Mouse (Mus musculus) liver, embryonic 16.5 days (tissue): ENCODE measurements at regions not wholly inside any gene's neighbourhood (a gene's known extent, or its start where the extent isn't known, plus 50 kb on each side); places are given as distances from the start of the nearest gene placed in this dataset.

Source experiments
- ATAC-seq: fragments of 200-750 bp; cut with Nextera tagmentation; 2 replicates; pipeline ENCODE4 v1.8.0; 2017; ENCODE audit warnings: low read depth, mild to moderate bottlenecking, moderate number of reproducible peaks, moderate library complexity
- H3K27ac ChIP-seq: fragments of 300-500 bp; sonication (generic); 2 replicates; pipeline ENCODE4 v1.5.1; 2014; ENCODE audit warnings: mild to moderate bottlenecking, low read length
- H3K27me3 ChIP-seq: fragments of 300-500 bp; sonication (generic); 2 replicates; pipeline ENCODE4 v1.6.1; 2014; ENCODE audit warnings: low read depth, low read length, mixed read lengths; ENCODE audit not compliant: control insufficient read depth, insufficient read depth
- H3K36me3 ChIP-seq: fragments of 300-500 bp; sonication (generic); 2 replicates; pipeline ENCODE4 v1.6.1; 2014; ENCODE audit warnings: mild to moderate bottlenecking; ENCODE audit not compliant: control insufficient read depth, insufficient read depth
- H3K4me1 ChIP-seq: fragments of 300-500 bp; sonication (generic); 2 replicates; pipeline ENCODE4 v1.6.1; 2014; ENCODE audit warnings: low read depth, low read length, mixed read lengths; ENCODE audit not compliant: control insufficient read depth
- H3K4me2 ChIP-seq: fragments of 300-500 bp; sonication (generic); 2 replicates; pipeline ENCODE4 v1.6.1; 2014; ENCODE audit warnings: low read depth, low read length, mixed read lengths
- H3K4me3 ChIP-seq: fragments of 300-500 bp; sonication (generic); 2 replicates; pipeline ENCODE4 v1.5.1; 2014; ENCODE audit warnings: low read depth, mild to moderate bottlenecking, low read length
- H3K9ac ChIP-seq: fragments of 300-500 bp; sonication (generic); 2 replicates; pipeline ENCODE4 v1.6.1; 2014; ENCODE audit warnings: low read depth, low read length
- H3K9me3 ChIP-seq: fragments of 300-500 bp; sonication (generic); replicated peaks from 2 replicates; pipeline ENCODE4 v1.6.1; 2016; ENCODE audit warnings: low read length; ENCODE audit not compliant: control insufficient read depth
- WGBS: fragments of 180-500 bp; shearing (Covaris S2); extraction: QIAGEN DNeasy Blood & Tissue Kit; methylation state at CpG from one replicate; pipeline ENCODE4 v1.1.7; 2014; ENCODE audit not compliant: insufficient replicate concordance; 5-methylcytosine and 5-hydroxymethylcytosine counted together

GRCm38 (mm10) chr13:103683169-103683568 lies 91.2 kb downstream of the Srek1 start:
- Histone ChIP-seq H3K4me2 (no peak overlapping the region), H3K27ac (no peak overlapping the region), H3K4me1 (no peaks in the 10 kb centered on the region), H3K9ac (no peak overlapping the region), H3K36me3 (no peaks in the 10 kb centered on the region), H3K27me3 (no peaks in the 10 kb centered on the region), H3K4me3 (no peak overlapping the region), H3K9me3 (no peaks in the 10 kb centered on the region)
- ATAC-seq: no peak
- WGBS: 63% methylated on average over 9 of the region's 9 CpGs

GRCm38 (mm10) chr13:103680740-103681139 lies 93.7 kb downstream of the Srek1 start:
- Histone ChIP-seq H3K4me2 (no peak overlapping the region), H3K9me3 (no peaks in the 10 kb centered on the region), H3K27ac (no peak overlapping the region), H3K4me3 (no peak overlapping the region), H3K36me3 (no peaks in the 10 kb centered on the region), H3K27me3 (no peaks in the 10 kb centered on the region), H3K4me1 (no peaks in the 10 kb centered on the region), H3K9ac (no peak overlapping the region)
- ATAC-seq: no peak
- WGBS: 66% methylated on average over 4 of the region's 4 CpGs

- ATAC-seq: no peak
- no peak overlapping the region for H3K9ac ChIP-seq
- H3K36me3 ChIP-seq: no peaks in the 10 kb centered on the region
- H3K4me3 ChIP-seq: no peak overlapping the region
- H3K27me3 ChIP-seq: no peaks in the 10 kb centered on the region
- no peaks in the 10 kb centered on the region for H3K4me1 ChIP-seq
- WGBS: 64% methylated on average over 7 of the region's 7 CpGs
- H3K27ac ChIP-seq: no peak overlapping the region
- H3K4me2 ChIP-seq: no peak overlapping the region
- no peaks in the 10 kb centered on the region for H3K9me3 ChIP-seq
Observed at GRCm38 (mm10) chr13:103680052-103680451, 94.4 kb downstream of the Srek1 start.

- no peaks in the 10 kb centered on the region for H3K9me3 ChIP-seq
- no peak overlapping the region for H3K4me3 ChIP-seq
- no peak overlapping the region for H3K27ac ChIP-seq
- 61% methylated on average over 13 of the region's 13 CpGs for WGBS
- no peak for ATAC-seq
- no peaks in the 10 kb centered on the region for H3K36me3 ChIP-seq
- H3K27me3 ChIP-seq: no peaks in the 10 kb centered on the region
- no peak overlapping the region for H3K9ac ChIP-seq
- no peak overlapping the region for H3K4me2 ChIP-seq
- H3K4me1 ChIP-seq: no peaks in the 10 kb centered on the region
Observed at GRCm38 (mm10) chr13:103676831-103677230, 97.6 kb downstream of the Srek1 start.

- no peak for ATAC-seq
- Histone ChIP-seq H3K27me3 (no peaks in the 10 kb centered on the region), H3K9me3 (no peaks in the 10 kb centered on the region), H3K4me2 (no peak overlapping the region), H3K27ac (no peak overlapping the region), H3K4me1 (no peaks in the 10 kb centered on the region), H3K36me3 (no peaks in the 10 kb centered on the region), H3K9ac (no peak overlapping the region), H3K4me3 (no peak overlapping the region)
- WGBS: 55% methylated on average over 5 of the region's 5 CpGs
Observed at GRCm38 (mm10) chr13:103676221-103676620, 98.2 kb downstream of the Srek1 start.

GRCm38 (mm10) chr13:103670611-103671010 lies 103.8 kb downstream of the Srek1 start:
- Histone ChIP-seq H3K9ac (no peak overlapping the region), H3K4me1 (no peaks in the 10 kb centered on the region), H3K36me3 (no peaks in the 10 kb centered on the region), H3K9me3 (no peaks in the 10 kb centered on the region), H3K27me3 (no peaks in the 10 kb centered on the region), H3K4me2 (no peak overlapping the region), H3K27ac (no peak overlapping the region), H3K4me3 (no peak overlapping the region)
- no peak for ATAC-seq

GRCm38 (mm10) chr13:103669856-103670255 lies 104.6 kb downstream of the Srek1 start:
- no peaks in the 10 kb centered on the region for H3K36me3 ChIP-seq
- H3K9me3 ChIP-seq: no peaks in the 10 kb centered on the region
- no peak overlapping the region for H3K4me3 ChIP-seq
- H3K4me1 ChIP-seq: no peaks in the 10 kb centered on the region
- no peaks in the 10 kb centered on the region for H3K27me3 ChIP-seq
- no peak overlapping the region for H3K9ac ChIP-seq
- no peak overlapping the region for H3K4me2 ChIP-seq
- 62% methylated on average over 4 of the region's 4 CpGs for WGBS
- ATAC-seq: no peak
- no peak overlapping the region for H3K27ac ChIP-seq

- no peak overlapping the region for H3K9ac ChIP-seq
- no peaks in the 10 kb centered on the region for H3K4me1 ChIP-seq
- no peak overlapping the region for H3K27ac ChIP-seq
- H3K36me3 ChIP-seq: no peaks in the 10 kb centered on the region
- ATAC-seq: no peak
- H3K9me3 ChIP-seq: no peaks in the 10 kb centered on the region
- H3K27me3 ChIP-seq: no peaks in the 10 kb centered on the region
- no peak overlapping the region for H3K4me2 ChIP-seq
- WGBS: 54% methylated on average over 2 of the region's 2 CpGs
- H3K4me3 ChIP-seq: no peak overlapping the region
Observed at GRCm38 (mm10) chr13:103667749-103668148, 106.7 kb downstream of the Srek1 start.

GRCm38 (mm10) chr13:103660248-103660996 lies 114.0 kb downstream of the Srek1 start:
- ATAC-seq: no peak
- no peaks in the 10 kb centered on the region for H3K36me3 ChIP-seq
- H3K27me3 ChIP-seq: no peaks in the 10 kb centered on the region
- no peak overlapping the region for H3K27ac ChIP-seq
- no peaks in the 10 kb centered on the region for H3K9me3 ChIP-seq
- H3K9ac ChIP-seq: no peak overlapping the region
- 57% methylated on average over 11 of the region's 11 CpGs for WGBS
- no peaks in the 10 kb centered on the region for H3K4me1 ChIP-seq
- H3K4me3 ChIP-seq: no peak overlapping the region
- H3K4me2 ChIP-seq: no peak overlapping the region
